Mouse (Mus musculus): ENCODE results near the gene Knop1. TPM values are rescaled to one million over a fixed set of nuclear protein-coding genes. Genes with fewer than 3 reads are reported as not detected.

Gene Knop1
- total RNA-seq, 2 experiments from 2014 or later: 32.5 to 35.2 TPM

GRCm38 (mm10) chr7:118800112-118800734 lies 55.8 kb downstream of the Knop1 start:
- DNase-seq (ENCODE audit: low spot score in 2 of 2): no peak

GRCm38 (mm10) chr7:118798105-118798570 lies 57.9 kb downstream of the Knop1 start:
- no peak for DNase-seq (ENCODE audit: low spot score in 2 of 2)

- no peak for DNase-seq (ENCODE audit: low spot score in 2 of 2)
Observed at GRCm38 (mm10) chr7:118797600-118797999, 58.5 kb downstream of the Knop1 start.

GRCm38 (mm10) chr7:118796838-118797237 lies 59.2 kb downstream of the Knop1 start:
- DNase-seq (ENCODE audit: low spot score in 2 of 2): no peak

DNA sequence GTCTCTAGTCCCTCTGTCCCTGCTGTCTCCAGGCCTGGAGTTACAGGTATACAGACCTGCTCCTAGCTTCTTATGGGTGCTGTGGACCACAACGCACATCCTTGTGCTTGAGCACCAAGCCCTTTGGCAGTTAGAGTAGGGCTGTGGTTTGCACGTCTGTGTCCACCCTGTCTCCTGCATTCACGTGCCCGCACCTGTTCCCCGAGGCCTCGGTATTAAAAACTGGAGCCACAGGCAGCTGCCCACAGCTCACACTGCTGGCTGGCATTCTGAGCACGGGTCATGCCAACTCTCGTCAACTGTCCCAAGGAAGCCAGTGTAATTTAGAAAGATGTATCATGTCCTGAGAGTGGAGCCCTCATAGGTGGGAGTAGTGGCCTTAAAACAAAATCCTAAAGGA lies 60.3 kb downstream of the Knop1 start:
- no peak for DNase-seq (ENCODE audit: low spot score in 2 of 2)

DNA sequence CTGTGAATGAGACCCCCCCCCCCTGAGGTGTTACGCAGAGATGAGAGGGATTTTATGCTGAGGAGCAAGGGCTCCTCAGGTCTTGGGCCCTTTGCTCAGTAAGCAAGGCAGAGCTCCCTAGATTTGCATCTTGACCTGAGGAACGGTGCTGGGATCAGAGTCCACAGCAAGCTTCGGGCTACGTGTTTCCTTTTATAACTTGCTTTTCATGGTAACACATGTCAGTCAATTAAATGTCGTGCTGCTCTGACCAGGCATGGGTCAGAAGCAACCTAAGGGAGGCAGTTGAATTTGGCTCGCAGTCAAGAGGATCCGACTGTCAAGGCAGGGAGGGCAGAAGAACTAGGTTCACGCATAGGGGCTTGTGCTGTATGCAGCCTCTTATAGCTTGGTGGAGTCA lies 62.2 kb downstream of the Knop1 start:
- no peak for DNase-seq (ENCODE audit: low spot score in 2 of 2)

Other genes starting within 250 kb of the Knop1 start
- 10 to 100 TPM; 36.5 to 38.2 TPM for gene Gde1, start 150.5 kb downstream of the Knop1 start, total RNA-seq (2021)
- gene Ccp110, start 143.7 kb downstream of the Knop1 start, total RNA-seq (2021): 10 to 100 TPM in 1 of 2 experiments, 1 to 10 TPM in 1; 8.7 to 12.8 TPM
- gene Vps35l, start 116.0 kb downstream of the Knop1 start, total RNA-seq (2021): 10 to 100 TPM; 41.4 to 41.5 TPM
- 1 to 10 TPM in 1 of 2 experiments, under 1 TPM in 1; 0.73 to 1.6 TPM for gene Iqck, start 502 bp downstream of the Knop1 start, total RNA-seq (2021)
- gene Gprc5b, start 139.0 kb upstream of the Knop1 start, total RNA-seq (2021): 10 to 100 TPM; 47.2 to 48.9 TPM

Data from gastrocnemius, postnatal 4 days (tissue).